Mouse (Mus musculus) brain, embryonic 14.5 days (tissue): ENCODE data around the gene Acsl5.

Experiments
- CTCF ChIP-seq: fragments of 200-500 bp; IDR thresholded peaks from 2 replicates; pipeline ENCODE4 v1.5.1; 2012; ENCODE audit warnings: inconsistent platforms, mild to moderate bottlenecking, moderate library complexity, borderline replicate concordance; ENCODE audit not compliant: insufficient read depth, insufficient read length; ENCODE audit errors: extremely low read depth
- POLR2A ChIP-seq: fragments of 200-500 bp; IDR thresholded peaks from 2 replicates; pipeline ENCODE4 v1.6.1; 2012; ENCODE audit warnings: mild to moderate bottlenecking, inconsistent platforms, borderline replicate concordance; ENCODE audit not compliant: poor library complexity, insufficient read depth, insufficient read length, severe bottlenecking; ENCODE audit errors: extremely low read depth

DNA sequence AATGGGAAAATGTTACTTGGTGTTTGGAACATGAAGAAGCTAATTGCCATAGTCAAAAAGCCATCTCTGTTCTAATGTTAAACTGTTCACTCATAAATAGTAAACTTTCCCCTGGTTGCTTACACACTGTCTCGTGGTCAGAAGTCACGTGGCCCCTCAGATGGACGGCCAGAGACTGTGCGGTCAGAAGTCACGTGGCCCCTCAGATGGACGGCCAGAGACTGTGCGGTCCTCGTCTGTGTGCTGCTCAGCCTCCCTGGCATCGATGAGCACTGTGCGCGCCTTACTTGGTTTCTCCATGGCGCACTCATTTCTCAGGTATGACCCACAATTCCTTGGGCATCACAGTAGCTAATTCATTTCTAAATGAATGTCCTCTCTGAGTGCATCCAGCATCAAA is 84.7 kb downstream of the Acsl5 start:
- no peak for TF ChIP-seq CTCF
- TF ChIP-seq POLR2A: no peak
